Mouse (Mus musculus): ENCODE measurements at regions not wholly inside any gene's neighbourhood (a gene's known extent, or its start where the extent isn't known, plus 50 kb on each side); places are given as distances from the start of the nearest gene placed in this dataset.
"Not testable (repeated sequence)": the region's sequence is repeated elsewhere in the genome, so short reads cannot be mapped to it uniquely, and the experiment has no call there.

GRCm38 (mm10) chr8:24386462-24386861 lies 339.2 kb downstream of the Adam3 start:
- peak; percentile 91 for DNase-seq

- no peak for DNase-seq
These were observed 341.7 kb downstream of the Adam3 start for GRCm38 (mm10) chr8:24383963-24384435.

GRCm38 (mm10) chr8:24383130-24383962 lies 342.3 kb downstream of the Adam3 start:
- DNase-seq: no peak

- no peak for DNase-seq
These were observed 343.9 kb downstream of the Adam3 start for GRCm38 (mm10) chr8:24381666-24382253.

- DNase-seq: no peak
These were observed 347.6 kb downstream of the Adam3 start for GRCm38 (mm10) chr8:24378070-24378469.

- DNase-seq: not testable (repeated sequence)
These were observed 348.8 kb downstream of the Adam3 start for GRCm38 (mm10) chr8:24376846-24377245.

- DNase-seq: peak; percentile 32
These were observed 351.1 kb downstream of the Adam3 start for GRCm38 (mm10) chr8:24374503-24374902.

GRCm38 (mm10) chr8:24372068-24372467 lies 353.6 kb downstream of the Adam3 start:
- no peak for DNase-seq

GRCm38 (mm10) chr8:24366000-24366399 lies 359.7 kb downstream of the Adam3 start:
- no peak for DNase-seq

GRCm38 (mm10) chr8:24364685-24365084 lies 361.0 kb downstream of the Adam3 start:
- DNase-seq: no peak

GRCm38 (mm10) chr8:24359022-24359600 lies 366.5 kb downstream of the Adam3 start:
- no peak for DNase-seq

GRCm38 (mm10) chr8:24355146-24355545 lies 370.5 kb downstream of the Adam3 start:
- no peak for DNase-seq

GRCm38 (mm10) chr8:24353842-24354241 lies 371.8 kb downstream of the Adam3 start:
- no peak for DNase-seq

GRCm38 (mm10) chr8:24352322-24352721 lies 373.3 kb downstream of the Adam3 start:
- peak; percentile 5 for DNase-seq

GRCm38 (mm10) chr8:24351760-24352159 lies 373.9 kb downstream of the Adam3 start:
- DNase-seq: peak; percentile 26

GRCm38 (mm10) chr8:24346390-24347113 lies 379.1 kb downstream of the Adam3 start:
- DNase-seq: no peak

- DNase-seq: no peak
These were observed 387.0 kb downstream of the Adam3 start for GRCm38 (mm10) chr8:24338694-24339093.

- DNase-seq: peak; percentile 51
These were observed 388.0 kb downstream of the Adam3 start for GRCm38 (mm10) chr8:24337635-24338034.

- DNase-seq: no peak
These were observed 389.9 kb downstream of the Adam3 start for GRCm38 (mm10) chr8:24335709-24336108.

GRCm38 (mm10) chr8:24333705-24334104 lies 391.9 kb downstream of the Adam3 start:
- peak; percentile 12 for DNase-seq

GRCm38 (mm10) chr8:24310893-24311292 lies 414.8 kb downstream of the Adam3 start:
- no peak for DNase-seq

- DNase-seq: no peak
These were observed 431.1 kb downstream of the Adam3 start for GRCm38 (mm10) chr8:24294565-24294964.

- no peak for DNase-seq
These were observed 437.8 kb downstream of the Adam3 start for GRCm38 (mm10) chr8:24287861-24288260.
